22 mouse cellular contexts compared by ENCODE assay signal in the genomic region with DNA sequence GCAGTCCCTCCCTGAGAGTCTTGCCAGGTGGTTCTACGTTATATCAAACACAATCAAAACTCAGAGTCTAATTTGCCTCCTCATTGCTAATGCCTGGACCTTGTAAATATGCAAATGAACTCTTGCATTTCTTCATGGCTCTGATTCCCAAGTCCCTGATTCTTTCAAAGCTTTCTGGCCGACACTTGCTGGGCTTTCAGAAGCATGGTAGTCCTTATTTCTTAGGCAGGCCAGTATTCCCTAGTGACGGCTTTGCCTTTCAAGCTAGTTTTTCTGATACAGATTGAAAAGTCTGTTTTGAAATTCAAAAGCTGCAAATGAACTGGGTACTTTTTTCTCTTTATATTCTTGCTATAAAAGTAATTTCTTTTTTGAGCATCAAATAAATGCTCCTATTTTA.
DNase-seq lines count a peak whose midpoint lies in the region; ATAC-seq and TF ChIP-seq lines count a peak whose summit lies in the region.
"Had no signal": no experiment of that assay in that cellular context is flagged by ENCODE, and none has a peak within 500 bp of the region (broad histone marks: within the 10 kb centered on the region; RNA-seq: fewer than 3 reads in every experiment).

No protein-coding gene starts in this region.

- no peak overlapping the region for H3K4me2 ChIP-seq in hindbrain, embryonic 16.5 days (ENCODE audit: low read length)
- H3K4me2 ChIP-seq in midbrain, embryonic 15.5 days, result no peak overlapping the region
- H3K4me2 ChIP-seq: heart, embryonic 15.5 days; limb, embryonic 15.5 days; liver, embryonic 15.5 days had no signal

- H3K4me1 ChIP-seq in hindbrain, embryonic 10.5 days (replicated peaks), result peaks cover 41% of the 10 kb centered on the region
- peaks cover 19% of the 10 kb centered on the region for H3K4me1 ChIP-seq in hindbrain, embryonic 16.5 days (ENCODE audit: control insufficient read depth, insufficient read depth, low read depth, low read length)
- H3K4me1 ChIP-seq in midbrain, embryonic 15.5 days, result peaks cover 25% of the 10 kb centered on the region
- H3K4me1 ChIP-seq: heart, embryonic 15.5 days; limb, embryonic 15.5 days; liver, embryonic 15.5 days had no signal

- TF ChIP-seq CTCF in layer of hippocampus, adult 2 months (conservative IDR thresholded peaks at IDR 0.05), result no peak

- ATAC-seq in hindbrain, embryonic 16.5 days, result no peak
- ATAC-seq in midbrain, embryonic 15.5 days (replicated peaks), result 0 out of 2 replicates have a peak, but pooled peaks have one; percentile 8
- ATAC-seq: intestine, embryonic 16.5 days had no signal

- no peak overlapping the region for H3K9ac ChIP-seq in hindbrain, embryonic 16.5 days (ENCODE audit: low read depth, low read length)
- no peak overlapping the region for H3K9ac ChIP-seq in midbrain, embryonic 15.5 days
- H3K9ac ChIP-seq: heart, embryonic 15.5 days; limb, embryonic 15.5 days; liver, embryonic 15.5 days had no signal

- no peak overlapping the region for H3K4me3 ChIP-seq in layer of hippocampus, adult 2 months
- no peak overlapping the region; the same call in 1 of the 2 replicates for H3K4me3 ChIP-seq in hindbrain, embryonic 10.5 days
- no peak overlapping the region for H3K4me3 ChIP-seq in hindbrain, embryonic 16.5 days (ENCODE audit: low read length)
- H3K4me3 ChIP-seq in midbrain, embryonic 15.5 days, result no peak overlapping the region
- H3K4me3 ChIP-seq: embryonic facial prominence, embryonic 10.5 days; heart, embryonic 15.5 days; limb, embryonic 15.5 days; liver, embryonic 15.5 days had no signal

- no peak for DNase-seq in layer of hippocampus, adult 2 months (ENCODE audit: low spot score in 2 of 2)
- DNase-seq in layer of hippocampus, adult 9-10 months (ENCODE audit: low spot score), result no peak
- DNase-seq in hindbrain, embryonic 10.5 days (ENCODE audit: low spot score), result peak; percentile 5
- DNase-seq in gastrocnemius, adult 8-10 months (ENCODE audit: low spot score in 2 of 2), result no peak
- no peak for DNase-seq in testis, postnatal 10 days (ENCODE audit: low spot score)
- DNase-seq in left cerebral cortex, adult 18-20 months (ENCODE audit: low spot score in 2 of 2), result no peak
- DNase-seq: B cell, adult 2 months; cerebellum, adult 2 months; cerebellum, postnatal 36 days; gastrocnemius, postnatal 25 days; heart, postnatal 4 days; right cerebral cortex, postnatal 4 days; thymus, postnatal 14 days had no signal

- no peaks in the 10 kb centered on the region for H3K27me3 ChIP-seq in hindbrain, embryonic 10.5 days (ENCODE audit: insufficient read depth, poor library complexity, severe bottlenecking)
- no peaks in the 10 kb centered on the region for H3K27me3 ChIP-seq in hindbrain, embryonic 16.5 days (replicated peaks; ENCODE audit: control insufficient read depth, insufficient read depth, low read length)
- H3K27me3 ChIP-seq in midbrain, embryonic 15.5 days (replicated peaks), result no peaks in the 10 kb centered on the region
- H3K27me3 ChIP-seq: heart, embryonic 15.5 days; limb, embryonic 15.5 days; liver, embryonic 15.5 days had no signal

- WGBS in hindbrain, embryonic 10.5 days, result 45% methylated on average over 3 of the region's 3 CpGs
- WGBS in hindbrain, embryonic 16.5 days, result 23% methylated on average over 3 of the region's 3 CpGs
- WGBS in midbrain, embryonic 15.5 days, result 12% methylated on average over 3 of the region's 3 CpGs

- H3K27ac ChIP-seq in layer of hippocampus, adult 2 months, result peak overlapping the region; percentile 64; the same call in 1 of the 2 replicates
- peak overlapping the region; percentile 84 for H3K27ac ChIP-seq in hindbrain, embryonic 10.5 days
- H3K27ac ChIP-seq in hindbrain, embryonic 16.5 days (ENCODE audit: low read depth, low read length), result peak overlapping the region; percentile 9; the same call in 1 of the 2 replicates
- peak overlapping the region; percentile 74 for H3K27ac ChIP-seq in midbrain, embryonic 15.5 days
- H3K27ac ChIP-seq: heart, embryonic 15.5 days; kidney, postnatal 0 days; limb, embryonic 15.5 days; liver, embryonic 15.5 days; stomach, postnatal 0 days had no signal

- no peaks in the 10 kb centered on the region for H3K36me3 ChIP-seq in hindbrain, embryonic 10.5 days
- no peaks in the 10 kb centered on the region for H3K36me3 ChIP-seq in hindbrain, embryonic 16.5 days (ENCODE audit: control insufficient read depth, insufficient read depth, low read length)
- H3K36me3 ChIP-seq in midbrain, embryonic 15.5 days (replicated peaks), result no peaks in the 10 kb centered on the region
- H3K36me3 ChIP-seq: embryonic facial prominence, embryonic 10.5 days; heart, embryonic 15.5 days; limb, embryonic 15.5 days; liver, embryonic 15.5 days had no signal

- no peaks in the 10 kb centered on the region for H3K9me3 ChIP-seq in hindbrain, embryonic 10.5 days
- H3K9me3 ChIP-seq in hindbrain, embryonic 16.5 days (ENCODE audit: control insufficient read depth, low read length), result 0 out of 2 replicates have a peak, but pooled peaks cover 2% of the 10 kb centered on the region
- H3K9me3 ChIP-seq in midbrain, embryonic 15.5 days, result no peaks in the 10 kb centered on the region
- H3K9me3 ChIP-seq: embryonic facial prominence, embryonic 10.5 days; heart, embryonic 15.5 days; limb, embryonic 15.5 days; liver, embryonic 15.5 days had no signal

Comparison
In these comparisons a context has a peak if more than half of its experiments do, and no peak if none do; other contexts are left out.
1. H3K27ac ChIP-seq: peak in every context shown above with its lines; median percentile 84 in hindbrain, embryonic 10.5 days; 74 in midbrain, embryonic 15.5 days; 64 in layer of hippocampus, adult 2 months; 9 in hindbrain, embryonic 16.5 days.